ENCODE assay signal across 9 mouse cellular contexts in genomic region chr1:189068204-189068603, GRCm38 (mm10).
"Had no signal": no experiment of that assay in that cellular context is flagged by ENCODE, and none has a peak within 500 bp of the region (broad histone marks: within the 10 kb centered on the region; RNA-seq: fewer than 3 reads in every experiment).

No protein-coding gene starts in this region.

- H3K4me3 ChIP-seq: limb, embryonic 12.5 days; liver, embryonic 13.5 days; midbrain, embryonic 13.5 days had no signal

- H3K36me3 ChIP-seq: limb, embryonic 12.5 days; liver, embryonic 13.5 days; midbrain, embryonic 13.5 days had no signal

- H3K4me1 ChIP-seq: liver, embryonic 13.5 days had no signal

- H3K4me2 ChIP-seq: limb, embryonic 12.5 days; liver, embryonic 13.5 days; midbrain, embryonic 13.5 days had no signal

- H3K27ac ChIP-seq: limb, embryonic 12.5 days; liver, embryonic 13.5 days had no signal

- DNase-seq: kidney, postnatal 14 days; liver; liver, embryonic 13.5 days; liver, postnatal 0 days; lung, postnatal 36 days; right cerebral cortex, postnatal 14 days; thymus, postnatal 4 days had no signal

- H3K9me3 ChIP-seq: limb, embryonic 12.5 days; liver, embryonic 13.5 days; midbrain, embryonic 13.5 days had no signal

- H3K9ac ChIP-seq: limb, embryonic 12.5 days; liver, embryonic 13.5 days; liver, postnatal 0 days; midbrain, embryonic 13.5 days had no signal

- ATAC-seq: liver, postnatal 0 days; midbrain, embryonic 13.5 days had no signal

- H3K27me3 ChIP-seq: limb, embryonic 12.5 days; liver, embryonic 13.5 days; midbrain, embryonic 13.5 days had no signal
